Mouse (Mus musculus): ENCODE measurements around the gene Sgpp2.

- no peak for TF ChIP-seq HCFC1 (IDR thresholded peaks at IDR 0.05; ENCODE audit: borderline replicate concordance, insufficient read depth, low read length)
- TF ChIP-seq CHD2 (IDR thresholded peaks at IDR 0.05; ENCODE audit: low read depth, low read length) = no peak
- no peak for TF ChIP-seq MAFK (IDR thresholded peaks at IDR 0.05; ENCODE audit: insufficient read depth, low read depth, low read length)
- TF ChIP-seq ZC3H11A (IDR thresholded peaks at IDR 0.05; ENCODE audit: borderline replicate concordance, low read depth, low read length) = no peak
These were observed 47.7 kb downstream of the Sgpp2 start for GRCm38 (mm10) chr1:78357868-78358267.

Data from ES-E14 (cell line).